Mouse (Mus musculus) naive thymus-derived CD4-positive, alpha-beta T cell, adult 2 months (primary cell): ENCODE data around the gene Pld5.

Source experiments
- DNase-seq: peaks from one replicate; pipeline ENCODE4 v3.0.0-alpha.2; 2011; ENCODE audit warnings: low read depth

Gene Pld5

DNA sequence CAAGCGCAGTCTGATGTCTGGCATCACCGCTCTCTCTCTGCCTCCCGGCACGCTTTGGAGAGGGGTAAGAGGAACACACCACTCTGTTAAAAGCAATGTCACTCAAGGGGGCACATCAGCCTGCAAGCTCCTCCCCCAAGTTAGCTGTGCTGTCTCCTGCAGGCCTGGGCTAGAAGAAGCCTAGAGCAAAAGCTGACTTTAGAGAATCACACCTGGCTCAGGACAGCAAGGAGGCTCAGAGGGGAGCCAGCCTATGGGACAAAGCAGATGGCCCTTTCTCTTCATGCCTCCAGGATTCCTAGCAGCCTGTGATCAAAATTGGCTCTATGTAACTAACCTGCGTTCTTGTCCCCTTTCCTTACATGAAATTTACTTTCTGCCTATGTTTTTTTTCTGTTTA lies 107.3 kb downstream of the Pld5 start:
- no peak for DNase-seq

DNA sequence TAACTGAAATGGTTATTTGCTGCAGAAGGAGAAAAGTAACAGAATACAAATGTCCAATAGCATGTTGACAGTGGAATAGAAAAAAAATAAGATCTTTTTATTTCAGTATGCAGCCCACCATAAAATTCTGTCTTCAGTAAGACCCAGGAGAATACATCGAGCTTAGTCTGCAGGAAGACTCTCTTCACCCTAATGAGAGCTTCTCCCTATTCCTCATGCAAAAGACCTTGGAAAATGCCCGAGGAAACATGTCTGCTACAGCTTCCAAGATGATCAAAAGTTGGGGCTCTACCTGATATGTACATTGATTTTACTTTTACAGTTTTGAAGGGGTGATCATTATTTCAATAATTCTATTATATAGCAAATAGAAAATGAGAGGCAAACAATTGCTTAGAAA lies 108.0 kb downstream of the Pld5 start:
- DNase-seq = no peak

DNA sequence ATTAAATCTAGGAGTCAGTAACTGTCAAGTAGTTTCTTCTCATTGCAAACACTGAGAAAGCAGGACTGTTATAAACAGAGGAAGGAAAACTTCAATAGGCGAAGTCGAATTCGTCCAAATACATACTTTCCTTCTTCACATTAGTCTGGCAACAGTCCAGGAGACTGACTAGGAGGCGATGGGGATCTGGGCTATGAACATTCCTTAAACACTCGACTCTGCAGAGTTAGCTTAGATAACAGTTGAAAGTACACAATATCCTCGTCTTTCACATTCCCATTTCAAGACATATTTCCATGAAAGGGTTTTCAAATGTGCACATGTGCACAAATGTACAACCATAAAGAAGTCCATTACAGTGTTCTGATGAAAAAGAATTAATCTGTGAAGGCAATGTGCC lies 129.8 kb downstream of the Pld5 start:
- DNase-seq = no peak

DNA sequence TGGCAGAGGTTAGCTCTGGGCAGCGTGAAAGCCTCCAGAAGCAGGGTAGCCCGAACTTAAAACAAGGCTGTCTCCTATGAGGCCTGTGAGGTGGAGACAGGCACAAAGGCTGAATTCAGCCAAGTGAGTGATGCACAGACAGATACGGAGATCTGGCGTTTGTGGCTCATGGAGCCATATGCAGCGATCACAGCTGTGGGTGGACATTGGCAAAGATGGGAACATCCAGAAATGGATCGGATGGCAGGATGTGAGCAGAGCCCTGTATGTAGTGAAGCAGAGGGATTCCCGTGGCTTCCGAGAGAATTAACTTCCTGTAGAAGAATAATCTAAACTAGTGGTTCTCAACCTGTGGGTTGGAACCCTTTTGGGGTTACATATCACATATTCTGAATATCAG lies 140.7 kb downstream of the Pld5 start:
- no peak for DNase-seq

DNA sequence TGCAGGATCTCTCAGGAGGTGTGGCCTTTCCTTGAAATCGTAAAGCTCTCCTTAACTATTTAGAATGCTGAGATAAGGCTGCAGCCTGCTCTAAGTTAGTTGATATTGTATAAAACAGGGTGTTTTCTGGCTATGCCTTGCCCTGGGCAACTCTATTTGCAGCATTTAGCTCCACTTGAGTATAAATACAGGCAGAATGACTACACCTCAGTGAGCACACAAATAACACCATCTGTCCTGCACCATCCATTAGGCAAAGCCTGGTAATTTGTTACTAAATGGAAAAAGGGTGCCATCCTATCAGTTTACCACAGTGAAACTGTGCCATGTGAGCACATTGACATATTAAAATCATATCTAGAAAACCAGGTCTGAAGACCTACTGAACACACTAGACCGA lies 149.3 kb downstream of the Pld5 start:
- no peak for DNase-seq

DNA sequence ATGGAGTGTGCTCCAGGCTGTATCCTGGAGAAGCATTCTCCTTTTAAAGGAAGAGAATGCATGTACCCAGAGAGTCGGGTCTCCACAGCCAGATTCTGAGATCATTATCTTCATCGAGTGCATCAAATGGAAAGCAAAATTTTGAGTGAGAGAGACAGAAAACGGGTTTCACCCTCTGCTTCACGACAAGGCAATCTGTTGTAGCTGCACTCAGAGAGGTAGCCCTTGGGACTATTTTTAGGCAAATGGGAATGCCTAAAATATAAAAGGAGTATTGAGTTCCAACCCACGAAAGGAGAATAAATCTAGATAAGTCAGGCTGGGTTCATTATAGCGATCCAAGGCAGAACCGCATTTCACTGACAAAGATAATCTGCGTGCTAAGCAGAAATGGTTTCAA lies 150.7 kb downstream of the Pld5 start:
- DNase-seq = no peak

DNA sequence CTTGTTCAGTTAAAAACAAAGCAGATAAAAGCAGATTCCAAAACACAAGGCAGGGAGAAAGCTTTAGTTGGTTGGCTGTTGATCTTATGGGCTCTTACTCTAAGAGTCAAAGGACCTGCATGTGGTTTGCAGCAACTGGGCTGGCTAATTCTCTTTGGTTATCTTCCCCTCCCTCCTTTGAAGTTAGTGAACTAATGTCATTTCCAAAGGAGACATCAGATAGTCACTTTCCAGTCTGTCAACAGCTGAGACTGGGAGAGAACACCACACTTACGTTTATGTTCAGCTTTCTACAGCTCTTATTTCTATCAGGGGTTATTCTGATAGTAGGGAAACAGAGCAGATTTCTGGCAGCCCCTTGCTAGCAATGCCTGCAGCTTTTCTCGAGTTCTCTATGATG lies 151.3 kb downstream of the Pld5 start:
- no peak for DNase-seq

DNA sequence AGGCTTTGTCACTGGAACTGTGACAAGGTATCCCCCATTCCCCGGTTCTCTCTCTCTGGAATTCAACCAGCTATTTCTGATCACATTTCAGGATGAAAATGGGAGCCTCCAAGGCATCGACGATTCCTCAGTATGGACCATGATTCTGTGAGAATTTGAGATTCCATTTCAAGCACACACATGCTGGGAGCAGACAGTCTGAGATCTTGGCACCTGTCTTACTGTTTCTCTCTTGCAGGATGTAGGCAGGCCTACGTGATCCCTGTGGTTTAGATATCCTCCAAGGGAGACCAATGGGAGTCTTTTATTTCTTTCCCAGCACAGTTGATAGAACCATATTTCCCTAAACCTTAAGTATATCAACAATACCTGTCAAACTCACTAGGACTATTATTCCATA lies 159.5 kb downstream of the Pld5 start:
- no peak for DNase-seq

DNA sequence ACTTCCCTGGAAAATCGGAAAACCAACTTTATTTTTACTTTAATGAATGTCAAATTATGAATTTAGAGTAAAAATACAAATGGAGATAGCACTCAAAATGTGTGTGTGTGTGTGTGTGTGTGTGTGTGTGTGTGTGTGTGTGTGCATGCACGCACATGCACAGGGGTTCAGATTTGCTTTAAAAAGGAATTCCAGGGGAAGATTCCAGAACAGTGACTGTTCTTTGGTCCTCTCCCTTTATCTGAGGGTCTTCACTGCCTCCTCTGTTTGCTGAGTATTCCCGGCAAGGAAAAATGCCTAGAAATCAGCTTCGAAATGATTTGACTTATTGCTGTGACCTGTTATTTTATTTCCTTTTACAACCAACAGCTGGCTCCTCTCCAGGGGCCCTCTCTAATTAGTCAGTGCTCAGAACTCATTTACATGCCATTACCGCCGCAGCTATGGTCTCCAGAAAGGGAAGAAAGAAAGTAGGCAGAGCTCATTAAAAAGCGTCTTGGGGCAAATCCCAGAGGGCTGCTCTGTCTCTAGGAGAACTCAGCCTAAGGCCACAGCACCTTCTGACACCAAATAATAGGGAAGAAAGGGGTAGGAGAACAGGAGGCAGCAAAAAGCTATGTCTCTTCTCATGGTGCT lies 176.3 kb downstream of the Pld5 start:
- DNase-seq = no peak

DNA sequence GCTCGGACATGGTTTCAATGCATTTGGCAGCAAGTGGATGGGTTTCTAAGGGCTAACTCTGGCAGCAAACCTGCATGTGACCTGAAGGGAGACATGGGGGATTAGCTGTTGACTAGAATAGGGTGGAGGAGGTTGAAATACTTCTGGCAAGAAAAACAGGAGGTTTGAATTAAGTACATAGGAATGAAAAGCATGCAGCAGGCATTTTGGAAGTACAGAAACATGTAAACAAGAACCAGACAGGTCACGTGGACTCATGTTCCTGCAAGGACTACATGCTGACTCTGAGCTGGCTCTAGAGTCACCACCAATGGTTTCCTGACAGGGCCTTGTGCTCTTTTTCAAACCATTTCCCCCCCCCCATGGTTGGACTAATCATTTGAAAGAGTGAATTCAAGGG lies 183.0 kb downstream of the Pld5 start:
- no peak for DNase-seq

DNA sequence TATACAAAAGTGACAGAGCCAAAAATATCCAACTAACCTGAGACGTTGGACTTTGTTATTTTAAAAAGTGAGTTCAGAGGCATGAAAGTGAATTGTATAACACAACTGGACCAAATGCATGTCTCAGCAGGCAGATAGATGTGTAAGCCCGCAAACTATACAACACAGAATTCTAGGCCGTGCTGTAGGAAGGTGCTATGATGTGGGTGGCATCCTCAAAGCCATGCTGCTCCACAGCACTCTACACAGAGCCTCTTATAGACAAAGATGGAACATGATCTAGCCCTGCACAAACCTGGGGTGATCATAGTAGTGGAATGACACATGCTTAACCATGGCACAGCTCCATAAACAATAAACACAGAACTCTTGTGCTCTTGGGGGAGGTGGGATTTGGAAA lies 185.7 kb downstream of the Pld5 start:
- DNase-seq = no peak

DNA sequence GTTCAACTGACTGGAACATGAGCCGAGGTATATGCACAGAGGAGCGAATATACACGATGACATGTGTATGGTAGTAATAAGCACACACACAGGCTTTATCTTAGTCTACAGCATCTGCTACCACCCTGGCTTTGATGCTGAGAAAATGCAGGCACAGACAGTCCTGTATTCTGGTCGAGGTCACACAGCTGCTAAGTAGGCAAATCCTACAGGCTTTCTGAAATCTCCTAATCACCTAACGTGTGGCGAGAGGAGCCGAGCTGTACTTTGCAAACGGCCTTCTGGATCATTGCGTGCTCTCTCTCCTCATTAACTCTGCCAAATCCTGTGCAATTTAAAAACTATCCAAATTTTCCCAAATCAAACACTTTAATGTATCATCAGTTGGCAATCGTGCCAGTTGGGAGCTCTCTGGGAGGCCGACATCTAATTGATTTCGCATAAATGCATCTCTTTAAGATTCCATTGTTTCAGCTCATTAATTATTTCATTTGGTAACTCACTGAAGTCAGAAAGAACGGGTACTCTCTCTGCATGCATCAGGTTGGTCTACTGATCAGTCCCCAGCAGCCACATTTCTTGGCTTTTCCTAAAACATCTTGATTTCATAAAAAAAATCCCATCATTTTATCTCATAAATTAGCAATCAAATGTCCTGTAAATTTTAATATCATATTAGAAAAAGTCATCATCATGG lies 189.0 kb downstream of the Pld5 start:
- DNase-seq = no peak

DNA sequence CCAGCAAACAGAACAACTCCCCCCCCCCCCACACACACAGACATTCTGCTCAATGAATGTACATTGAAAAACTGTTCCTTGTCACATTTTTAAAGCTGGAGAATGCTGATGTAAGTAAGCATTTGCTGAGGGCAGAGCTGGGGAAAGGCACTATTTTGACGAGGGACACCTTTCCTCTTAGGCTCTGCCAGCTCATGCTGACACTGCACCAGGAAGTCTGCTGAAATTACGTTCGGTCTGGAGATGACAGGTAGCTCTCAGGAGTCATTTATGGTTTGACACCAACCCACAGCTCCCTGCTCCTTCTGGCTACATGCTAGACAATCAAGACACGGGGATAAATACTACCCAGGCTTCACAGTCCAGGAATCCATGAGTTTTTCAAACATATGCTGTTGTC lies 192.8 kb downstream of the Pld5 start:
- no peak for DNase-seq

DNA sequence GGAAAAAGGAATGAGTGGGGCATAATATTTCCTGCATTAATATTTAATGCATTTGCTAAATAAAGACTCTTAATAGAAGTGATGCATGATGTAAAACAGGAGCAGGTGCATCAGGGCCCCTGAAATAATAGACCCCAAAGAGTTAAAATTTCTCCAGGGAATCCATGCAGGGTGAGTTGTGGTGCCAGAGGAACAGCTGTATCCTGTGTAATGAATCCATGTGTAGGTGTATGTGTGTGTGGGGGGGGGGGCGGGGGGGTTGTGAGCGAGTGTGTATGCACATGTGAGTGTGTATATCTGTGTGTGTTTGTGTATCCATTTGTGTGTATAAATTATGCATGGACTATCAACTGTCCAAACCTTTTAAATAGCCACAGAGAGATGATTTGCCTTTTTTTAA lies 194.1 kb downstream of the Pld5 start:
- DNase-seq = no peak

DNA sequence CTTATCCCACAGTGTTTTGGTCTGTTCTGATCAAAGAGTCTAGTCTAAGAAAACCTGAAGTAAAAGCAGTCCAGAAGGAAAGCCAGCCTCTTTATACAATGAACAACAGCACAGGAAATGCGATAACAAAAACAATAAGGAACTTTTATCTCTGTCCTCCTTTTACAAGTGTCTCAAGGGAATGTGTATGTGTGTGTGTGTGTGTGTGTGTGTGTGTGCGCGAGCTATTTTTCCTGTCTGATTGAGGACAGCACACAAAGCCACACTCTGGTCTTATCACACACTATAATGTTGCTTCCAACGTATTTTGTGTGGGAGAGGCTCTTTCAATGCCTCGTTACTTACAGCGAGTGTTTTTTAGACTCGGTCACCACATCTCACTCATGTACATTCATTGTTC lies 196.7 kb downstream of the Pld5 start:
- no peak for DNase-seq

DNA sequence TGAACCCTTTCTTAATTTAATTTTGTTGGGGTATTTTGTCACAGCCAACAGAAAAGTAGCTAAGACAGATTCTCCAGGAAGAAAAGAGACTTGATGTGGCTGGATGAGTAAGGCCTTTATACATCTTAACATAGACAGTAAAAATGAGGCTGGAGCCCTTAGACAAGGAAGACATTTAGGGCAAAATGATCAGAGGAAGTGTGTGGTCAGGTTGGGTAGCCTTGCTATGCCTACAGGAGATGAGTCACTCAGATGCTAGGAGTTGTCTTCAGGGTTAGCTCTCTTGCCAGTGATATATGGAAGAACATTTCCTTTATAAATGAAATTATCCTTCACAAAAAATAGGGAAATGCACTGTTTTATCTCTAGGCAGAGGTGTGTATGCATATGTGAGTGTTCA lies 198.3 kb downstream of the Pld5 start:
- no peak for DNase-seq

DNA sequence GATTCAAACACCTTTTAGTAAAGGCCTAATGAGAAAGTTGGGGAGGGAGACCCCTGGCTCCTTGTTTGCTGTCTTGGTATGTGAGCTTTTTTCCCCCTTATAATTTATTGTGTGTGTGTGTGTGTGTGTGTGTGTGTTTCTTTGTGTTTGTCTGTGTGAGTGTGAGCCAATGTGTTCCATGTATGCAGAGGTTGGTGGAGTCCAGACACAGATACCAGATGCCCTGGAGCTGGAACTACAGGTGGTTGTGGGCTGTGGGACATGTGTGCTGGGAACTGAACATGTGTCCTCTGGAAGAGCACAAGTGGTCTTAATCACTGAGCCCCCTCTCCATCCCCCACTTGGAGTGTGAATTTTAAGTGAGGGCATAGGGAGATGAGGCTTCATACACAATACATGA lies 199.3 kb downstream of the Pld5 start:
- no peak for DNase-seq

DNA sequence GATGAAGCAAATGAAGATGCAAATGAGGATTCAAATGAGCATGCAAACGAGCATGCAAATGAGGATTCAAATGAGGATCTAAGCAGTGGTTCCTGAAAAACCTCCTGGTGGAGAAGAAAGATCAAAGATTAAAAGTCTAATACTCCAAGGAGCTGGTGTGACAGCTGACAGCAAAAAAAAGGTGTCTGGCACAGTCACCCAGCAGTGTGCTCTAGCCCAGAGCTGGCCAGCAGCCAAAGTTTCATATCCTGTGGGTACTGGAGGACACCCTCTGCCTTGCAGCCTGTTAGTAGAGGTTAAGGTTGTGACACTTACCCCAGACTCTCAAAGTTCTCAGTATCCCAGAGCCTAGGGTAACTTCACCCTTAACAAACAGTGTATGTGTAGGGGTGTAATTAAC lies 199.7 kb downstream of the Pld5 start:
- no peak for DNase-seq

DNA sequence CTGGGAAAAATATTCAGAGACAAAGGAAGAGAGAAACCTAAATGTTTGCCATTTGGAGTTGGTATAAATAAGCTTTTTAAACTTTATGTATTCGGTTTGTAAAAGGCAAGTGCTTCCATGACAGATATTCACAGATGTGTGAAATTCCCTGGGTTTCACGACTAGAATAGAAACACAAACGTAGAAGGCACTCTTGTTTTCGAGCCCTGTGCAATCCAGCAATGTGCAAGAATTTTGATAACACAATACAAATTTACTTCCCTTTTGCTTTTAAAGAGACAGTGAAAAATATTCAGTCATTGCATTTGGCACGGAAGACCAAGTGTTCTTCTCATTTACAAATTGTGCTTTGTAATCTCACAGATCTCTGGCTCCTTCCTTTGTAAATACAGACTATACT lies 200.6 kb downstream of the Pld5 start:
- no peak for DNase-seq

DNA sequence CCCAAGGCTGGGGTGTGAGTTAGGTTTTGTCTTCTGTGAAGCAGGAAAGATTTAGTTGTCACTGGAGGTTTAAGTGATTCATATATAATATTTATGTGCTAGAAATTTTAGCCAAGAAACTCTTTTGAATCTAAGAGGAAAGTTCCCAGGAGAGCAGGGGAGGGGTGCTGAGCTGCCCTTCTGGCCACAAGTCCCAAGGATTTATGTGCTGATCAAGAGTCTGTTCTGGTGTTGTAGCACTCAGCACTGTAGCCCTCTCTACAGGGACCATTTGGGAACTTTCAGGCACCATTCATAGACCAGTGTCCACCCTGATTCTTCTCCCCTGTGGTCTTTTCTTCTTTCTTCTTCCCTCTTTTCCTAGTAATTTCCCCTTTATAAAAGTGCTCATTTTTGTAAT lies 209.8 kb downstream of the Pld5 start:
- DNase-seq = no peak

DNA sequence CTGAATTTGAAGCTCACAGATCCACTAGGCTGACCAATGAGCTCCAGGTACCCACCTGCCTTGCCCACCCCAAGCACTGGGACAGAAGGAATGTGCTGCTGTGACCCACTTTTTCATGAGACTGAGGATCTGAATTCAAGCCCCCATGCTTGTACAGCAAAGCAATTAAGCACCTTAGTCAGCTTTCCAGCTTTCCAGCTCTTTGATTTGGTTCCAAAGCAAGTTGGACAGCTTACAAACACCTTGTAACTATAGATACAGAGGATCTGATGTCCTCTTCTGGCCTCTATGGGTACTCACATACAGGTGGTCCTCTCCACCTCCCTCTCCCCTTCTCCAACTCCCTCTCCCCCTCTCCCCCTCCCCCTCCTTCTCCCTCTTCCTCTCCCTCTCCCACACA lies 210.6 kb downstream of the Pld5 start:
- no peak for DNase-seq

DNA sequence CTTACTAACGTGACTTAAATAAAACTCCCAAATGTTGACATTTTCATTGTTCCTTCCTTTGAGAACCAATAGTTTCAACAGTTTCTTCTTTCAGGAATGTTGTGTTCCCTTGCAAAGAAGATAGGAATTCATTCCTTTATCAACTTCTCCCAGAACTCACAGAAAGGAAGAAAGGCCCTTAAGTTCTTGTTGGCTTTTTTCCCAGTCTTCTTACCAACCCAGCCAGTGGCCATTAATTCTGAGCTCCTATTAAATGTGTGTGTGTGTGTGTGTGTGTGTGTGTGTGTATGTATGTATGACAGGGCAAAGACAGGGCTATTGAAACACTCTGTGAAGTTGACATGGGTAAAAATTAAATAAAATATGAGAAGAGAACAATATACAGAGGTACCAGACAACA lies 221.5 kb downstream of the Pld5 start:
- DNase-seq = no peak

DNA sequence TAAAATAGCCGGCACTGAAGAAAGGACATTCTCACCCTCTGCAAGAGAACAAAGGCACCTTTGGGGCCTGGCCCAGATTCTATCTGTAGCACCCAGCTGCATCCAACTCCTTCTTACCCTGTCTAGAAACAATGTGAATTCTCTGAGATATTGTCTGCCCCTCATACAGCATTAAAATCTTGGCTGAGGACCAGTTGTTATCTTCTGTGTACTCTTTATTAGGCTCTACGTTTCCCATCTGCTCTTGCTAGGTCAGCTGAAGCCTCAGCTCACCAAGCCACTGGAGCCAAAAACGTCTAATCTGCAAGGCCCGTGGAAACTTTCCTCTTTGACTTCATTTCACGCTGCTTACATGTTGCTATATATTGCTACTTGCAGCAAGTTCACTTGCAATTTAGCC lies 228.1 kb downstream of the Pld5 start:
- DNase-seq = no peak

DNA sequence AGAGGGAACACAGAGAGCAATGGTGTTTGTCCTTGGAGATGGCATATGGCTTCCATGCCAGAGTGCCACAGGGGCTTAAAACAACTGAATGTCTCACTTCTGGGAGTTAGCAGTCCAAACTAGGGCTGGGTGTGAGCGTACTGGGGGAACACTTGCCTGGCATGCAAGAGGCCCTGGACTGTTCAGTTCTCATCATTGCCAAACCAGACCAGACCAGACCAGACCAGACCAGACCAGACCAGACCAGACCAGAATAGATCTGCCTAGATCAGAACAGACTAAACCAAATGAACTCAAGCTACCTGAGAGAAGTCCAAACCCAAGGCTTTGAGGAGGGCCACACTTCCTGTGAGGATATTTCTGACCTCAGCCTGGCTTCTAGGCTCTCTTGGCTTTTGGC lies 228.7 kb downstream of the Pld5 start:
- no peak for DNase-seq
